Mouse (Mus musculus) brown adipose tissue, adult 24 weeks (tissue): ENCODE results near the gene Vmn1r51. TPM values are rescaled to one million over a fixed set of nuclear protein-coding genes. Genes with fewer than 3 reads are reported as not detected.
"Not testable (repeated sequence)": the region's sequence is repeated elsewhere in the genome, so short reads cannot be mapped to it uniquely, and the experiment has no call there.

Source experiments
- H3K27ac ChIP-seq: fragments of 200-500 bp; replicated peaks from 2 replicates; pipeline ENCODE4 v1.5.1; 2012; ENCODE audit warnings: low read depth, mild to moderate bottlenecking, low read length
- H3K4me1 ChIP-seq: fragments of 200-500 bp; 2 replicates; pipeline ENCODE4 v1.6.1; 2012; ENCODE audit warnings: low read length, mixed read lengths; ENCODE audit not compliant: control insufficient read depth, insufficient read depth, insufficient read length
- H3K4me3 ChIP-seq: fragments of 200-500 bp; 2 replicates; pipeline ENCODE4 v1.5.1; 2012; ENCODE audit warnings: low read depth, mild to moderate bottlenecking, low read length, moderate library complexity; ENCODE audit not compliant: insufficient read depth
- polyA plus RNA-seq: library from polyadenylated mRNA; stranded (reverse); fragments of >200 nt; gene quantifications from 2 replicates; pipeline ENCODE4 v1.2.4, GENCODE M21; 2012; ENCODE audit not compliant: missing spikeins, insufficient read depth, insufficient read length

Vmn1r51 gene
- not detected in 2 replicates for polyA plus RNA-seq

DNA sequence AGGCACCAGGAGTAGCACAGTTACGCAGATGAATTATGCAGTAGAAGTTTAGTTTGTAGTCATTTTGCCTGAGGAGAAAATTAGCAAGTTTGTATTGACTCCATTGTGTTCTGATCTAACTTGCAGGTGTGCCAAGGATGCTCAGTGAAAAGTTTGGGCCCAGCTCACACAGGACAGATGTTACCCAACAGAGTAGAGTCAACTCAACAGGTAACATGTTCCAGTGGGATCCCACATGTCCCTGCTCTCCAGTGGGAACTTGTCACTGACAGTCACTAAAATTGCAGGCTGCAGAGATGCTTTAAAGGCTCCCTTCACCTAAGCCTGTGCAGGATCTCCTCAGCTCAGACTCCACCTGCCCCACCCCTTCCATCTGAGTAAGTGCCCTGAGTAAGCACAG is at the start of gene Vmn1r51:
Gene Vmn1r51 (plus strand): TSS at position 301 of the 400 bp plus-strand sequence.
- not testable (repeated sequence) for H3K4me1 ChIP-seq, H3K4me3 ChIP-seq, H3K27ac ChIP-seq

DNA sequence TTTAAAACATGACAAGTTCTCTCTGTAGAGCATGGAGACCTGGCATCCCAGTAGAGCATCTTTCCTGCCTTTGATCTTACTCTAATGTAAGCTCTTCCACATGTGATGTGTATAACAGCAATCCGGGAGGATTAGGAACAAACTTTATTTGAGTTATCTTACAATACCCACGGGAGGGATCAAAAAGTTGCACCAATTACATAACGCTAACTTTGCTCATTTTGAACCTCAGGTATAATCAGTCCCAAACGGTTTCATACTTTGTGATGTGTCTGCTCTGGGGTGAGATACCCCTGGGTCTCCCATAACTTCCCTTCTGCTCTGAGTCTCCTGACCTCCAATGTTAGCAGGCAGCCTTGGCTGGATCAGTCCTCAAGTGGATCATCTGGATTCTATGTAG is 44.0 kb upstream of the Vmn1r51 start, which contains the start of gene Vmn1r49:
Gene Vmn1r49 (minus strand): TSS at position 101 of the 400 bp plus-strand sequence.
- H3K27ac ChIP-seq: no peak within 1 kb of the TSS
- no peaks in the 10 kb centered on the region for H3K4me1 ChIP-seq
- H3K4me3 ChIP-seq: no peak within 1 kb of the TSS

- no peak overlapping the region for H3K27ac ChIP-seq
- H3K4me3 ChIP-seq: no peak overlapping the region
- no peaks in the 10 kb centered on the region for H3K4me1 ChIP-seq
Measured at GRCm38 (mm10) chr6:90100566-90100965, 21.8 kb upstream of the Vmn1r51 start.

GRCm38 (mm10) chr6:90101130-90101529 is 21.3 kb upstream of the Vmn1r51 start, which contains the start of gene Vmn1r50:
Gene Vmn1r50 (plus strand): TSS chr6:90101430.
- H3K4me3 ChIP-seq: no peak within 1 kb of the TSS
- no peak within 1 kb of the TSS for H3K27ac ChIP-seq
- no peaks in the 10 kb centered on the region for H3K4me1 ChIP-seq

GRCm38 (mm10) chr6:90160139-90160538 is 37.7 kb downstream of the Vmn1r51 start:
- Histone ChIP-seq H3K4me1 (no peaks in the 10 kb centered on the region), H3K4me3 (no peak overlapping the region), H3K27ac (no peak overlapping the region)

DNA sequence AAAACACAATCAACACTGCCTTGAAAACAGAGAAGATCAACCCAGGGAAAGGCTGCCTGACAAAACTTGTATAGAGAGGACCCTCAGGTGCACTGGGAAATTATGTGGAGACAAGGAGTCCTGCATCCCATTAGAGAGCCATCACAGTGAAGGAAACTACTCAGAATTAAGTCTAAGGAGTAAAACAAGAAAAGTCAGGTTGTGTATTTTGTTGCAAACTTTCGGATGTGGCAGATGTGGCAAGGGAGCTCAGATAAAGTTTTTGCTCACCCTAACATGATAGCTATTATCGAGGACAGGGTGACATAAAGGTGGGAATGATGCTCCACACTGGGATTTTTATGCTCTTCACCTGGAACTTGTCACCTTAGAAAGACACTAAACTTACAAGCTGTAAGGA is 52.1 kb downstream of the Vmn1r51 start, which contains the start of gene Vmn1r52:
Gene Vmn1r52 (plus strand): TSS at position 301 of the 400 bp plus-strand sequence.
- Histone ChIP-seq H3K4me1 (no peaks in the 10 kb centered on the region), H3K4me3 (no peak within 1 kb of the TSS), H3K27ac (no peak within 1 kb of the TSS)

Other genes starting within 250 kb of the Vmn1r51 start
- not detected in 2 replicates for gene Vmn1r42, start 246.2 kb upstream of the Vmn1r51 start, polyA plus RNA-seq
- not detected in 2 replicates for gene Vmn1r43, start 246.2 kb upstream of the Vmn1r51 start, polyA plus RNA-seq
- not detected in 2 replicates for gene Vmn1r44, start 238.9 kb upstream of the Vmn1r51 start, polyA plus RNA-seq
- not detected in 2 replicates for gene Vmn1r45, start 182.0 kb upstream of the Vmn1r51 start, polyA plus RNA-seq
- not detected in 2 replicates for gene Vmn1r46, start 153.3 kb upstream of the Vmn1r51 start, polyA plus RNA-seq
- not detected in 2 replicates for gene Vmn1r47, start 106.4 kb upstream of the Vmn1r51 start, polyA plus RNA-seq
- not detected in 2 replicates for gene Vmn1r48, start 85.8 kb upstream of the Vmn1r51 start, polyA plus RNA-seq
- not detected in 2 replicates for gene Vmn1r49, start 44.1 kb upstream of the Vmn1r51 start, polyA plus RNA-seq
- not detected in 2 replicates for gene Vmn1r50, start 21.2 kb upstream of the Vmn1r51 start, polyA plus RNA-seq
- not detected in 2 replicates for gene Vmn1r52, start 52.2 kb downstream of the Vmn1r51 start, polyA plus RNA-seq
- not detected in 2 replicates for gene V1ra8, start 80.2 kb downstream of the Vmn1r51 start, polyA plus RNA-seq
- not detected in 2 replicates for gene Vmn1r53, start 101.8 kb downstream of the Vmn1r51 start, polyA plus RNA-seq
- not detected in 2 replicates for gene Vmn1r54, start 123.7 kb downstream of the Vmn1r51 start, polyA plus RNA-seq
- gene BC048671, start 178.6 kb downstream of the Vmn1r51 start, polyA plus RNA-seq: not detected in 2 replicates
- not detected in 2 replicates for gene Chst13, start 202.6 kb downstream of the Vmn1r51 start, polyA plus RNA-seq
- not detected in 2 replicates for gene Uroc1, start 210.7 kb downstream of the Vmn1r51 start, polyA plus RNA-seq
- 5.4 and 5.7 TPM in 2 replicates for gene Zxdc, start 246.9 kb downstream of the Vmn1r51 start, polyA plus RNA-seq